Mouse (Mus musculus): ENCODE data around the gene Mmadhc. TPM values are rescaled to one million over a fixed set of nuclear protein-coding genes. Genes with fewer than 3 reads are reported as not detected.

Gene Mmadhc
- 62.3 and 63.7 TPM in 2 replicates for polyA plus RNA-seq (2021; fragmentation: Nextera tagmentation)
- long read RNA-seq, experiment 1, transcript Mmadhc-201 (8 exons, 1,342 nt), result major isoform, 116 of 221 reads
- long read RNA-seq, experiment 1, transcript Mmadhc-203 (8 exons, 803 nt), result minor isoform, 5 of 221 reads
- long read RNA-seq, experiment 1, partial matches to known transcripts, result 76 of 221 reads
- long read RNA-seq, experiment 1, other reads (novel, unspliced or antisense), result 24 of 221 reads
- long read RNA-seq, experiment 2, transcript Mmadhc-201 (8 exons, 1,342 nt), result major isoform, 53 of 99 reads
- long read RNA-seq, experiment 2, partial matches to known transcripts, result 28 of 99 reads
- long read RNA-seq, experiment 2, other reads (novel, unspliced or antisense), result 15 of 99 reads

DNA sequence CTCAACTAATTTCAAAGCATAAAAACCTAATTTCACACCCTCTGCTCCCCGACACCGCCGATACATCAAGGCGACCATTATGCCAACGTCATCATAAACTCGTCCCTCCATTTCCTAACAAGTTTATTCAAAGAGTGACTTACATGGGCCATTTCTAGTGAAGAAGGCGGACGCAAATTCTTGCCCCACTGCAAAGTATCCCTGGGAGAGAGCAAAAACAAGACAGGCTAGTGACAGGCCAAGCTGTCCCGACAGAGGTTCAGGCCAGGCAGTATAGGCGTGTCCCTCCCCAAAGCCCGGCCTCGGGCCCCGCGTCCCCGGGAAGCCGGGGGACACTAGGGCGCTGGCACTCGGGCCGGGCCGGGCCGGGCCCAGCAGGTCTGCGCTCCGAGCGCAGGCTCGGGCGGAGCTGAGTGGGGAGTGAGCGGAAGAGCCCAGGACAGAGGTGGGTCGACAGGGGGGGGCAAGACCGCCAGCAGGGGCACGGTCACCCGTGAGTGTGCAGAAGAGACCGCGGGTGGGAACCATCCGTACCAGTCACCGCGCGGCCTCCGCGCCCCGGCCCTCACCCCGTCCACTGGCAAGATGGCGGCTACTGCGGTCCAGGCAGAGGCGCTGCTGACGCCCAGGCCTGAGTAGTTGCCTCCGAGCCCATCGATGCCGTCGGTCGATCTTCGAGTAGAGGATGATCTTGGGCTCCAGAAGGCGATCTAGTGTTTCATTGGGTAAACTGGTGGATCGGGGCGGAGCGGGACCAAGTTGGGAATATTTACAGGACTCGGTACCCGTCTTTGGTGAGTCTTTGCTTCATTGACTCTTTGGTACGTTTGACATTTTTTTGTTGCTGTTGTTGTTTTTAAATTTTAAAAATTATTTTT lies at the start of gene Mmadhc:
Gene Mmadhc, minus strand, starts transcription at position 693 of the 878 bp plus-strand sequence.

Other genes with a start within 250 kb of the Mmadhc start
- gene Lypd6, start 230.4 kb downstream of the Mmadhc start, polyA plus RNA-seq (2021; fragmentation: Nextera tagmentation), result 22.7 and 26.5 TPM in 2 replicates

Measured in left cerebral cortex, adult 6 months (tissue).